Mouse (Mus musculus) myocyte (in vitro differentiated cells): Measurements from ENCODE around the gene Vav2.

ENCODE experiments used
- POLR2A ChIP-seq: IDR thresholded peaks from one replicate; pipeline ENCODE4 v1.6.1; 2011; ENCODE audit warnings: low read depth, mild to moderate bottlenecking, control low read depth, moderate library complexity; ENCODE audit not compliant: insufficient read length
- SRF ChIP-seq: IDR thresholded peaks from one replicate; pipeline ENCODE4 v1.6.1; 2011; ENCODE audit warnings: low read depth; ENCODE audit not compliant: control insufficient read depth, insufficient read length
- TCF12 ChIP-seq: IDR thresholded peaks from one replicate; pipeline ENCODE4 v1.6.1; 2011; ENCODE audit warnings: mild to moderate bottlenecking, control low read depth; ENCODE audit not compliant: poor library complexity, insufficient read depth, severe bottlenecking

DNA sequence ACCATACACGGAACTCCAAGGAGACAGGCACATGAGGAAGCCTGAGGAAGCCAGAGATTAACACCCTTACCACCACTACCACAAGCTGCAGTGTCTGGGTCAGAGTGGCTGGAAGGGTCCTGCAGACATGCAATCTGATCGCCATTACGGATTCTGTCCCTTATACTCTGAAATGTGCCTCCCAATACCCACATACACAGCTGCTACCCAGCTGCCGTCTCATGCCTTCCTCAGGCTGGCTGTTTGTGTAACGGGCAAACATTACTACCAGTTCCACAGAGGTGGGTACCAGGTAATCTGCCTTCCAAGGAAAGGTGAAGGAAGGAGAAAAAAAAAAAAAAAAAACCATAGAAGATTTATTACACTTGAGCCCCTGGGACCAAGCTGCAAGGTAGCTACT is 110.7 kb downstream of the Vav2 start:
- TF ChIP-seq POLR2A: no peak
- no peak for TF ChIP-seq SRF
- TF ChIP-seq TCF12: peak; percentile 61
